Mouse (Mus musculus) forebrain, embryonic 12.5 days (tissue): ENCODE measurements around the gene Sema5a. TPM values are rescaled to one million over a fixed set of nuclear protein-coding genes. Genes with fewer than 3 reads are reported as not detected.

Experiments
- ATAC-seq: fragments of 200-750 bp; cut with Nextera tagmentation; 2 replicates; pipeline ENCODE4 v1.8.0; 2017; ENCODE audit warnings: moderate TSS enrichment; ENCODE audit not compliant: low FRiP score
- H3K27ac ChIP-seq: fragments of 300-500 bp; sonication (generic); 2 replicates; pipeline ENCODE4 v1.5.1; 2016; ENCODE audit warnings: mild to moderate bottlenecking
- H3K27me3 ChIP-seq: fragments of 300-500 bp; sonication (generic); 2 replicates; pipeline ENCODE4 v1.6.1; 2016; ENCODE audit warnings: mild to moderate bottlenecking
- H3K36me3 ChIP-seq: fragments of 300-500 bp; sonication (generic); replicated peaks from 2 replicates; pipeline ENCODE4 v1.6.1; 2016; ENCODE audit warnings: mild to moderate bottlenecking
- H3K4me1 ChIP-seq: fragments of 300-500 bp; sonication (generic); 2 replicates; pipeline ENCODE4 v1.6.1; 2016
- H3K4me2 ChIP-seq: fragments of 300-500 bp; sonication (generic); 2 replicates; pipeline ENCODE4 v1.6.1; 2016; ENCODE audit warnings: mild to moderate bottlenecking, moderate library complexity
- H3K4me3 ChIP-seq: fragments of 300-500 bp; sonication (generic); replicated peaks from 2 replicates; pipeline ENCODE4 v1.5.1; 2016; ENCODE audit warnings: mild to moderate bottlenecking
- H3K9ac ChIP-seq: fragments of 300-500 bp; sonication (generic); 2 replicates; pipeline ENCODE4 v1.6.1; 2016; ENCODE audit warnings: mild to moderate bottlenecking
- H3K9me3 ChIP-seq: fragments of 300-500 bp; sonication (generic); 2 replicates; pipeline ENCODE4 v1.6.1; 2016
- WGBS: fragments of 180-500 bp; shearing (Covaris S2); methylation state at CpG from one replicate; pipeline ENCODE4 v1.1.7; 2016; 5-methylcytosine and 5-hydroxymethylcytosine counted together
- polyA plus RNA-seq: library from polyadenylated mRNA; unstranded; fragments of >200 nt; fragmentation: Nextera tagmentation; extraction: Ambion mirVana; gene quantifications from 2 replicates; pipeline ENCODE4 v1.2.1, GENCODE M21; 2016

Gene Sema5a
- polyA plus RNA-seq, 1 experiment from 2014 or later = 20.7 TPM

DNA sequence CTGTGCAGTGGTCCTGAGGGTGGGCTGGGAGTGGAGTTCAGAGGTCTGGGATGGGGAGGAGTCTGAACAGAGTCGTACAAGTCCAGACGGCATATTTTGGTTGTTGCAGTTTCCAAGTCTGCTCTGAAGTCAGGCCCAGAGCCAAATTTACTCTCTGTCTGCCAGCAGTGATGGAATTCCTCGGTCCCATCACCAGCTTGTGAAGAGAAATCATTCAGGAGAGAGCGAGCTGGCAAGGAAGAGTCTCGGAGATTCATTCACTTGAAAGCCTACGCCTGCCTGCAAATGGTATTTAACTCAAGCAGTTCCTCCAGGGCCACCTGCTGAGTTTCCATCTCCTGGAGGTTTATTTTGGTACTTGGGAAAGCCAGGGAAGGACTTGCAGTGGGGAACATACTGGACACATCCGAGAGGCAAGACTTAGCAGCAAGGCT, 13.3 kb downstream of the Sema5a start:
- ATAC-seq = no peak
- H3K9me3 ChIP-seq = no peaks in the 10 kb centered on the region
- peaks cover 11% of the 10 kb centered on the region for H3K4me1 ChIP-seq
- no peak overlapping the region for H3K4me3 ChIP-seq
- H3K9ac ChIP-seq = no peak overlapping the region
- no peak overlapping the region for H3K27ac ChIP-seq
- H3K4me2 ChIP-seq = no peak overlapping the region
- H3K27me3 ChIP-seq = no peaks in the 10 kb centered on the region
- no peaks in the 10 kb centered on the region; the same call in 1 of the 2 replicates for H3K36me3 ChIP-seq
- 58% methylated on average over 7 of the region's 7 CpGs for WGBS

DNA sequence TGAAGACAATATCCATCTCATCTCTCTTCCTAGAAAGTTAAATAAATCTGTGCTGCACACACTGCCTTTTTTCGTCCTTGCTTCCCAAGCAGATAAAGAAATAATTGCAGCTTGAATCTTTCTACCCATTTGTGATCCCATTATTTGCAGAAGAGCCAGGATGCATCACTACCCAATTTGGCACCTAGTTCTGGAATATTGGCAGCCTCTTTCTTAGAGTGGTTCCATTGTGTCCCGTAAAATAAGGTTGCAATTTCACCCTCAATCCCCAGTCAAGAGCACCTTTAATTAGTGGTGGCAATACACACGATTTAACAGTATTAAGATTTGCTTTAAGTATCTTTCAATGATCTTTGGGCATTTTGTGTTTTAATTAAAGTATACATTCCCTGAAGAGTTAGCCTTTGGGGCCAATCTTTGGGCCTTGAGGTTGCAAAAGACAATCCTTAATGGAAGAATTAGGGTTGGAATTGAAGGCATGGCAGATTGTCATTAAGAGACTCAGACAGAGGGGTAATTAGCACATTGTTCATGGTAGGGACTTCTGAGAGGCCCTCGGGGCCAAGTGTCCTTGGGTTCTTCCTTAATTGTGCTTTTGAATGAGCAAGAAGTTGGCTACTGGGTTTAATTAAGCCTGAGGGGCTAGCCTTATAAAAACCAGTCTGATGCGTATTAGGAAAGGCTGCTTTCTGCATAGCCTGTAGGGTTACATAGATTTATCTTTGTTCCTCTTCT, 14.9 kb downstream of the Sema5a start:
- Histone ChIP-seq H3K27ac (no peak overlapping the region), H3K36me3 (no peaks in the 10 kb centered on the region), H3K4me2 (no peak overlapping the region), H3K9ac (no peak overlapping the region), H3K9me3 (no peaks in the 10 kb centered on the region), H3K27me3 (no peaks in the 10 kb centered on the region), H3K4me3 (no peak overlapping the region), H3K4me1 (peaks cover 11% of the 10 kb centered on the region)
- WGBS = 28% methylated on average over 5 of the region's 5 CpGs
- ATAC-seq = peak; percentile 66; the same call in 1 of the 2 replicates

DNA sequence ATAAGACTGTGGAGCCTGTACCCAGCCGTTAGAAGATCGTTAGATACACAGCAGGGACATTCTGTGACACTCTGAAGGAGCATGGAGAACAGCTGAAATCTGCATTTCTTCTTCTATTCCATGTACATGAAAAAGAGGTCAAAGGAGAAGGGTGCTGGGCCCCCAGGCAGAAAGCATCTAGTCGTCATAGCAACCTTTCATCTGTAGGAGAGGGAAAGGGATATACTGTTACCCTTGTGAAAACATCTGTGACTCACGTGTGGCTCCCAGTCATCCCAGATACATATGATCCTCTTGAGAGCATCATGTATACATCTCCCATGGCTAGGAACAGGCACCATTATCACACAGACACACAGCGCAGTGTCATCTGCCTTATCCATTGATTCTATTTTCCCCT, 16.3 kb downstream of the Sema5a start:
- ATAC-seq = no peak
- H3K9ac ChIP-seq = no peak overlapping the region
- H3K27ac ChIP-seq = no peak overlapping the region
- H3K36me3 ChIP-seq = no peaks in the 10 kb centered on the region
- H3K9me3 ChIP-seq = no peaks in the 10 kb centered on the region
- no peak overlapping the region for H3K4me2 ChIP-seq
- WGBS = 33% methylated on average over 5 of the region's 5 CpGs
- H3K27me3 ChIP-seq = no peaks in the 10 kb centered on the region
- peaks cover 16% of the 10 kb centered on the region for H3K4me1 ChIP-seq
- H3K4me3 ChIP-seq = no peak overlapping the region

DNA sequence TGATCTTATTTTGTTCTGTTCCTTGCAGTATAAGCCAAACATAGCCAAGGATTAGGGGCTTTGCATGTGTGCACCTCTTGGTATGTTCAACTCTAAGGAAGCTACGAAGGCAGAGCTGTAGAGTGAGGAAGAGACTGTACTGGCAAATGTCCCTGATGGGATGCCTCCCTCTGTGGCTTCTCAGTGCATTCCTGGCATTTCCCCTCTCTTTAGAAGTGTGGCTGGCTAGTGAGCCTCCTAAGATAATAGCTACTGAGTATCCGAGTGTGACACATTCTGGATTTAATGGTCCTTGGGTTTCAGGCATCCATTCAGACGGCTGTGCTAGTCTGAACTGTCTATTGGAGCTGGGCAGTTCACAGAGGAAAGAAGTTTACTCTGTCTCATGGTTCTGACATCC, 19.0 kb downstream of the Sema5a start:
- WGBS = 56% methylated on average over 3 of the region's 3 CpGs
- Histone ChIP-seq H3K4me2 (no peak overlapping the region), H3K9me3 (no peaks in the 10 kb centered on the region), H3K27me3 (no peaks in the 10 kb centered on the region), H3K4me3 (no peak overlapping the region), H3K27ac (no peak overlapping the region), H3K9ac (no peak overlapping the region), H3K36me3 (no peaks in the 10 kb centered on the region), H3K4me1 (peaks cover 16% of the 10 kb centered on the region)
- ATAC-seq = no peak

DNA sequence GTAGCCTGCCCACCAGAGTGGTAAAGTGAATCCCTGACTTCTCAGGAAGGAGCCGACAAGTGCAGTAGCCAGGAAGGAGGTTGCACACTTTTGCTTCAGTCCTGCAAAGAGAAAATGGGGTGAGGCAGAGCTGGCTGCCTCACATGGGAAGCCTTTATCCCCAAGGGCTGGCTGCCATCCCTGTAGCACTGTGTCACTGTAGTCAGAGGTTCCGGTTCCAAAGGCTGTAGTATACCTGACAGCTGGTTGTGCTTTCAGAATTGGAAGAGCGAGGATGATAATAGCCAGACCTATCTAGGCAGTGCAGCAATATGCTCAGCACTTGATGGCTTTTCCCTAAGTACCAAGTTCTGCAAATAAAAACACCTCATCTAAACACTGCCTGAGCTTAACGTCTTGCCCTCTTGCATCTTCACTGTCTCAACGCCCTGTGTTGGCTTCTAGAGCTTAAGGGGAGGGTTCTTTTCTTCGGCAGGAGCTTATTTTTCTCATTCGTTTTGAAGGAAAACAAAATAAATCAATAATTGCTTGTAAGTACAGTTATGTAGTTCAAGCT, 20.3 kb downstream of the Sema5a start:
- Histone ChIP-seq H3K4me2 (no peak overlapping the region), H3K9ac (no peak overlapping the region), H3K36me3 (no peaks in the 10 kb centered on the region), H3K27me3 (no peaks in the 10 kb centered on the region), H3K9me3 (no peaks in the 10 kb centered on the region), H3K4me1 (peaks cover 14% of the 10 kb centered on the region), H3K27ac (no peak overlapping the region), H3K4me3 (no peak overlapping the region)
- no peak for ATAC-seq
- 91% methylated on average over 7 of the region's 7 CpGs for WGBS

DNA sequence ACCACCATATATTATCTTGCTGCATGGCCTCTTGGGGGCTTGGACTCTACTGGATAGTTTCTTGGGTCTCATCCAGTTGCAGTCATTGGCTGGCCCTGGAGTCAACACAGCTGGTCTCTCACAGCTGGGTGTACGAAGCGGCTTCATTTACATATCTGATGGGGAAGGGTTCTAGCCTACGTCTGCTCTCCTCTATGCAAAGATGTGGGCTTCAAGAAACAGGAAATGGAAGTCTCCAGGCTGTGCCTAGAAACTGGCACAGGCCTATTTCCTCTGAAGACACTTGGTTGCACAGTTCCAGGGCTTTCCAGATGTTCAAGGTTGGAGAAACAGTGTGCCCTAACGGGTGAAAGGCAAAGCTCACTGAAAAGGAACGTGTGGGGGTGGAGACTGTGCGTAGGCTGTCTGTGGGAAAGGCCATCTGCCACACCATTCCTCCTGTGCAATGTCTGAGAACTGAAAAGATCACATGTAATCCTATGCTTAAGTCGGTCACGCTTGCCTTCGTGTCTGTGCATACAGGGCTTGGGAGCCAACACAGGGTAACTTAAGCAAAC, 20.8 kb downstream of the Sema5a start:
- H3K4me3 ChIP-seq = no peak overlapping the region
- H3K9ac ChIP-seq = no peak overlapping the region
- no peaks in the 10 kb centered on the region for H3K36me3 ChIP-seq
- ATAC-seq = no peak
- no peak overlapping the region for H3K4me2 ChIP-seq
- H3K27ac ChIP-seq = no peak overlapping the region
- WGBS = 79% methylated on average over 9 of the region's 9 CpGs
- H3K27me3 ChIP-seq = no peaks in the 10 kb centered on the region
- H3K4me1 ChIP-seq = peaks cover 12% of the 10 kb centered on the region
- no peaks in the 10 kb centered on the region for H3K9me3 ChIP-seq

DNA sequence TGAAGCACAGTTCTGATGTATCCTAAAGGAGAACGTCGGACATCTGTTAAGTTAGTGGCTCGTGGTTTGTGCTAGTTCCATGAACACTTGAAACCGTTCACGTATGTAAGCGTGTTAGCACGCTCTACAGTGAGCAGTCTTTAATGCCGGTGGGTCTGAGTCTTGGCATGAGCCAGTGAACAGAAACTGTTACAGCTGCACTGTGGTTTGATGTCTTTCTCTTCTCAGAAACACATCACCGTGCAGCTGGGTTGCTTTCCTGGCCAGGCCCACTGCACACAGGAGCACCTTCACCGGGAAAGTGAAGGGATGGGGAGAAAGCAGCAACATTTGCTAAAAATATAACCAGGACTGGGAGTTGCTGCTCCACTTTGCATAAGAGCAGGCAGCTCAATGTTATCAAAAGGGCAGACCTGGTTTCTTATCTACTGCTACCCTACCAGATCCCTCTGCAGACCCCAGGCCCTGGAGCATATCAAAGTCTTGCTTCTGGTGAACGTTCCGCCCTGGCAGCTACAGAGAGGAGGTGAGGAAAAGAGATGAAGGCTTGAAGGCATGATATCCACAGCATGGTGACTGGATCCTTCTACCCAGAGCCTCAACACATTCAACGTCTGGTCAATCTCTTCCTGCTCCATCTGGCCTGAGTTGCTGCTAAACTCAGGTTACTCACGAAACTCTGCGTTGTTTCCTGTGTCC, 21.7 kb downstream of the Sema5a start:
- H3K27ac ChIP-seq = no peak overlapping the region
- no peak overlapping the region for H3K9ac ChIP-seq
- peaks cover 5% of the 10 kb centered on the region for H3K4me1 ChIP-seq
- no peaks in the 10 kb centered on the region for H3K9me3 ChIP-seq
- H3K36me3 ChIP-seq = no peaks in the 10 kb centered on the region
- no peaks in the 10 kb centered on the region for H3K27me3 ChIP-seq
- ATAC-seq = no peak
- H3K4me3 ChIP-seq = no peak overlapping the region
- WGBS = 93% methylated on average over 15 of the region's 15 CpGs
- no peak overlapping the region for H3K4me2 ChIP-seq

DNA sequence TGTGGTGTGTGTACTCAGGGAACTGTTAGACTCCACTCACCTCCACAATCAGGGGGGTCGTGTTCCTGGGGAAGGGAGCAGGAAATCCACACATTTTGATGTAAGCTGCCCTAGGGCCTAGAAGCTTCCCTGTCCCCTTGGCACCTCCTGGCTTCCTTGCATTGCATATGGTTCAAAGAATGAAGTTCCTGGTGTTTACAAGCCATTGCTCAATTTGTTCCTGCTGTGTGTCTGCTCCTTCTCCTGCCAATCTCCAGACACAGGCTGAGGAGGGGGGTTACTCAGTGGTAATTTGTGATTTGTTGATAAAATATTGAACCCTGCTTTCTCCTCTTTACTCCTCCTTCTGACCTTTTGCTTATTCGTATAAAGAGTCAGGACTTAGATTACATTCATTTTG, 25.5 kb downstream of the Sema5a start:
- ATAC-seq = no peak
- Histone ChIP-seq H3K27ac (no peak overlapping the region), H3K27me3 (no peaks in the 10 kb centered on the region), H3K9ac (no peak overlapping the region), H3K9me3 (no peaks in the 10 kb centered on the region), H3K4me2 (no peak overlapping the region), H3K4me3 (no peak overlapping the region), H3K4me1 (peaks cover 5% of the 10 kb centered on the region), H3K36me3 (no peaks in the 10 kb centered on the region)
- WGBS = 69% methylated on average over 2 of the region's 2 CpGs

DNA sequence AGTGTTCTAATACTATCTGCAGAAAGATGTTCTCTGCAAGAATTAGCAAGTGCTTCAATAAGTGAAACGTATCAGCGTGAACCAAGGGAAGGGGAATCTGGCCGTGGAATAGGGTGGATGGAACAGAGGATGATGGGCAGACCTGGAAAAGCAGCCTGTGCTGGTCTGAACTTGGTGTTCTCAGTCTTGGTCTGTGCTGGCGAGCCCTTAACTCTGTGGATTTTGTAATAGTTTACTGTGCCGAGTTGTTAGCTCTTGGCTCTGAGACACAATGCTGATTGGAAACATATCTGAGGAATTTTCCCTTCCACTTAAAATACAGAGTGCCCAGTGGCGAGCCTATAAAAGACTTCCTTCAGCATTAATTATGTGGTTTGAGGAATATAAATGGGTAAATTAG, 29.3 kb downstream of the Sema5a start:
- H3K36me3 ChIP-seq = no peaks in the 10 kb centered on the region
- WGBS = 87% methylated on average over 6 of the region's 6 CpGs
- no peaks in the 10 kb centered on the region for H3K9me3 ChIP-seq
- H3K9ac ChIP-seq = no peak overlapping the region
- H3K4me2 ChIP-seq = no peak overlapping the region
- no peak for ATAC-seq
- H3K4me3 ChIP-seq = no peak overlapping the region
- no peaks in the 10 kb centered on the region for H3K27me3 ChIP-seq
- peaks cover 5% of the 10 kb centered on the region for H3K4me1 ChIP-seq
- no peak overlapping the region for H3K27ac ChIP-seq

DNA sequence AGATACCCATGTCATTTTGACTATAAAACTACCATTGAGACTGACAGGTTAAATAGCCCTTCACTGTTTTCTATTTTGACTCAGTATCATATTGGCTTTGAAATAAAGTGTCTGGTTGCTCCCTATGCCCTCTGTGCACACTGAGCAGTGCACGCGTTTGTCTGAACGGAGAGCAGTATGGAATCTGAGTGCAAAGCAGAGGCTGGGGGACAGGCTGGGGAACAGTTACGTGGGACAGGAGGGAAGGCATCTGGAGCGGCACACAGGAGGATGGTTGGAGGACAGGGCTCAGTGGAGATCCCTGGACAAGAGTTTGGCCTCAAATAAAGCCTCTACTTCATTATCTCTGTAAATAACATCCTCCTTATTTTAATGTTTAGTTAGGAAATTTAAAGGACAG, 30.4 kb downstream of the Sema5a start:
- Histone ChIP-seq H3K27ac (no peak overlapping the region), H3K4me2 (no peak overlapping the region), H3K9me3 (no peaks in the 10 kb centered on the region), H3K4me3 (no peak overlapping the region), H3K4me1 (peaks cover 5% of the 10 kb centered on the region), H3K9ac (no peak overlapping the region), H3K36me3 (no peaks in the 10 kb centered on the region), H3K27me3 (no peaks in the 10 kb centered on the region)
- WGBS = 94% methylated on average over 5 of the region's 5 CpGs
- ATAC-seq = no peak

DNA sequence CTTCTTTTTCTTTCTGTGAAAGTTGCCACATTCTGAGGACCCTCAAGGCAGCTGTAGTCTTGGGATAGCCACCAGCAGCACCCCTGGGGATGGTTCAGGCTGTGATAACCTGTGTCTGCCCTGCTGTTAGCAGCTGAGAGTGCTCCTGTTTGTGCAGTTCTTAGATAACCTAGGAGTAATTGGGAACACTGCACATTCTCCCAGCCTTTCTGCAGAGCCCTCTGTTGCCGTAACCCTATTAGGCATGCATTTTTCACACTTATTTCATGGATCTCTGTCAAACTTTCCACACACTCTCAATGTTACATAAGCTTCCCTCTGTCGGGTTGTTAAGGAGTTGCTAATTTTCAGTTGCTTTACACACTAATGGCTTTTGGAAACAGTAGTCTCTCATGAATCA, 34.0 kb downstream of the Sema5a start:
- Histone ChIP-seq H3K9me3 (no peaks in the 10 kb centered on the region), H3K27ac (no peak overlapping the region), H3K4me1 (peaks cover 5% of the 10 kb centered on the region), H3K4me2 (no peak overlapping the region), H3K27me3 (no peaks in the 10 kb centered on the region), H3K9ac (no peak overlapping the region), H3K36me3 (no peaks in the 10 kb centered on the region), H3K4me3 (no peak overlapping the region)
- ATAC-seq = no peak
- 57% methylated on average over 2 of the region's 2 CpGs for WGBS

DNA sequence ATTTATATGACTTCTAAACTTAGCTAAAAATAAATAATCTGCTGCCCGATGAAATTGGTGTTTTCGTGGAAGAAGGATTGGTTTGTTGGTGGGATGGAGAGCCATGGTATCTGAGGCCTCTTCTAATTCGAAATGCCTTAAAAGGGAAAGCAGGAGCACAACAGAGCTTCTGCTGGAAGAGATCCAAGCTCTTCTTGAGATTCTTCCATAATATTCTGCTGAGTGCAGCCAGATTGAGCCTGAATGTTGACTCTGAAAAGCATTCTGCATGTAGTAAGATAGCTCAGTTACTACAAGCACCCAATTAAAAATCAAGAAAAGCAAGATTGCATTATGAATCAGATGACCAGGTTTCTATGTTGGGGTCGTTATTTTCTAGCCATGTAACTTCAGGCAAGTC, 36.8 kb downstream of the Sema5a start:
- Histone ChIP-seq H3K9ac (no peak overlapping the region), H3K27me3 (no peaks in the 10 kb centered on the region), H3K4me3 (no peak overlapping the region), H3K4me1 (peaks cover 5% of the 10 kb centered on the region), H3K27ac (no peak overlapping the region), H3K36me3 (no peaks in the 10 kb centered on the region), H3K4me2 (no peak overlapping the region), H3K9me3 (no peaks in the 10 kb centered on the region)
- 89% methylated on average over 4 of the region's 4 CpGs for WGBS
- ATAC-seq = no peak
